Mouse (Mus musculus): ENCODE results near the gene Atrip.

DNA sequence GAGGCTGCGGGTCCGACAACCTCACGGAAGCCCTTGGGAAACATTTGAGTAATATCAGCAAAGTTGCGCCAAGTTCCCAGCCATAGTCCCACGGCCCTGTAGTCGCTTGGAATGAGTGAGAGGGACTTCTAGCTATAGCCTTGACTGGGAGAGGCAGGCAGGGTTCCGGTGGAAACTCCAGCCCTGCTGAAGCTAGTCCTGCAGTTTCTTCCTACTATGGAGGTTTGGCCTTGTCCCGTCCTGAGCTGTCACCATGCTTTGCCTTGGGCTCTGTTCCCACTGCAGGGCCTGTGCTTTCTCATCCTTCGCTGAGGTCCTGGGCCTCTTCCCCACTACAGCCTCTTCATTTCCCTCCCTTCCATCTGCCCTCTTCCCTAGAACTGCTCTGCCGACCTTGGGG is 42.3 kb upstream of the Atrip start:
- no peak for TF ChIP-seq CTCF (IDR thresholded peaks at IDR 0.05; ENCODE audit: borderline replicate concordance, insufficient read depth, low read depth, low read length)
- TF ChIP-seq POLR2A (IDR thresholded peaks at IDR 0.05; ENCODE audit: borderline replicate concordance, insufficient read depth, low read length) = no peak

Measured in cerebellum, adult 2 months (tissue).